Mouse (Mus musculus): ENCODE measurements at regions not wholly inside any gene's neighbourhood (a gene's known extent, or its start where the extent isn't known, plus 50 kb on each side); places are given as distances from the start of the nearest gene placed in this dataset.
A peak's percentile ranks its signal among the peaks of the same experiment; 100 is the strongest.

DNA sequence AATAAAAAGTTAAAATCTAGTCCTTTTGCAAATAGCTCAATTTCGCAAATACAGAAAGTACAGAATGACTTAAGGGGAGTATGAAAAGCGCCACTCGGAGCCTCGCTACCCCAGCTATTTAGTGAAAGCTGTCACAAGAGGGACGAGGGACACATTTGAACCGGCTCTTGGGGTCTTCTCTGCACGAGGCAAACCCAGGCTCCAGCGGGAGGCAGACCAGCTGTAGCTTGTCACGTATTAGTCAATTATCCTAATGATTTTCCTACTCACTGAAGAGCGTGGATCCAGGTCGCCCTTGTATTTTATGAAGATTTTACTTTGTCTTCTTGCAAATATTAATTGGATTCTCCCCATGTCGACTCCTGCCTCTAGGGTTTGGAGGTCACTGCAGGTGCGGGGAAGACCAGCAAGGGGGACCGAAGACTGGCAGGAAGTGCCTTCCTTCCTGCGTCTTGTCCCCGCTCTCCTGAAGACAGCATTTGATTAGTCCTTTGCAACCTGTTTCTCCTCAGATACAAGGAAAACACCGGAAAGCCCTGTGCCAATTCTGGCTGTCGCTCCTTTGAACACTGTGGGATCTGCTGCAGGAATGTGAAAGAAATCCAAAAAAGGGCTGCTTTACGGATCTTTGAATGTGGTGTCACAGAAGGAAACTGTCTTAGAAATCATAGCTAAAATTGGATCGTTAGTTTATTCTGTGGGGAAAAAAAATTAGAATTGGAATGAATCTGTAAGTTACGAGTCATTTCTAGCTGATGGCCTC, 209.1 kb downstream of the Etnk1 start:
- no peak overlapping the region for H3K4me3 ChIP-seq
- no peak overlapping the region for H3K27ac ChIP-seq
- H3K9me3 ChIP-seq, result no peaks in the 10 kb centered on the region
- 0 out of 2 replicates have a peak, but pooled peaks cover 5% of the 10 kb centered on the region for H3K27me3 ChIP-seq
- H3K9ac ChIP-seq, result no peak overlapping the region
- no peak for ATAC-seq (ENCODE audit: low FRiP score, low read depth)
- H3K4me1 ChIP-seq, result peaks cover 5% of the 10 kb centered on the region; the same call in 1 of the 2 replicates
- WGBS, result 83% methylated on average over 21 of the region's 21 CpGs
- H3K36me3 ChIP-seq, result no peaks in the 10 kb centered on the region
- no peak overlapping the region for H3K4me2 ChIP-seq (replicated peaks)

DNA sequence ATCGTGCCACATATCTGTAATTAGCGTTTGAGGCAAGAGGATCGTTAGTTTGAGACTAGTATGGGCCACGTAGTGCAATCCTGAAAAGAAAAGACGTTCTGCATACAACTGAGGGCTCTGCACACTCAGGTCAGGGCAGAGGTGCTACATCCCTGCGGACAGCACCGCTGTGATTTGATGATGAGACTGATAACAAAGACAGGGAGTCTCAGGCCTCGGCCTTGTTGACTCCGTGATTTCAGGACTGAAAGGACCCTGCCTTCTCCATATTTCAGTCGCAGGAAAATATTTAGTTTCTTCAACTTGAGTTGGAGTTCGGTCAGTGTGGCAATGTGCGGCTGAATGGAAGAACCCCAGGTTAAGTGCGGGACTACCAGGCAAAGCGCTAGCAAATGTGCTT, 210.1 kb downstream of the Etnk1 start:
- H3K36me3 ChIP-seq, result no peaks in the 10 kb centered on the region
- H3K9ac ChIP-seq, result no peak overlapping the region
- 0 out of 2 replicates have a peak, but pooled peaks cover 5% of the 10 kb centered on the region for H3K27me3 ChIP-seq
- 89% methylated on average over 14 of the region's 14 CpGs for WGBS
- no peak overlapping the region for H3K4me3 ChIP-seq
- peaks cover 5% of the 10 kb centered on the region; the same call in 1 of the 2 replicates for H3K4me1 ChIP-seq
- no peak overlapping the region for H3K4me2 ChIP-seq (replicated peaks)
- ATAC-seq (ENCODE audit: low FRiP score, low read depth), result no peak
- no peaks in the 10 kb centered on the region for H3K9me3 ChIP-seq
- H3K27ac ChIP-seq, result no peak overlapping the region

DNA sequence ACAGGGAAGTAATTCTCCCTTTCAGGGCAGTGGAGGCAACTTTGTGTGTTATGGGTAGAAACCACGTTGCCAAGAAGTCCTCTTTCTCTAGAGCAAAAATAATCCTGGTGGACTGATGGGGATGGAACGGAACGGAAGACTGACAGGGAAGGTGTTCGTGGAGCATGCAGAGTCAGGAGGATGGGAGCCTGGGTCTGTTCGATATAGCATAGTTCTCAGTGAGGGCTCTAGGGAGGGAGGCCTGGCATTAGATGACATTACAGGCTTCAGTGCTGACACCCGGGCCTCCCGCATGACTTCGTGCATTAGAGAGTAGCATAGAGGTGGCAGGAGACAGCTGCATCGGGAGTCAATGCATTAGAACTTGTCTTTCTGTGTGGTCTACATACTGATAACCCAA, 211.1 kb downstream of the Etnk1 start:
- peak overlapping the region; percentile 67 for H3K27ac ChIP-seq
- 90% methylated on average over 9 of the region's 9 CpGs for WGBS
- H3K9me3 ChIP-seq, result no peaks in the 10 kb centered on the region
- ATAC-seq (ENCODE audit: low FRiP score, low read depth), result no peak
- H3K9ac ChIP-seq, result no peak overlapping the region
- no peak overlapping the region for H3K4me3 ChIP-seq
- 0 out of 2 replicates have a peak, but pooled peaks cover 5% of the 10 kb centered on the region for H3K27me3 ChIP-seq
- no peaks in the 10 kb centered on the region for H3K36me3 ChIP-seq
- H3K4me2 ChIP-seq (replicated peaks), result no peak overlapping the region
- H3K4me1 ChIP-seq, result peaks cover 5% of the 10 kb centered on the region; the same call in 1 of the 2 replicates

DNA sequence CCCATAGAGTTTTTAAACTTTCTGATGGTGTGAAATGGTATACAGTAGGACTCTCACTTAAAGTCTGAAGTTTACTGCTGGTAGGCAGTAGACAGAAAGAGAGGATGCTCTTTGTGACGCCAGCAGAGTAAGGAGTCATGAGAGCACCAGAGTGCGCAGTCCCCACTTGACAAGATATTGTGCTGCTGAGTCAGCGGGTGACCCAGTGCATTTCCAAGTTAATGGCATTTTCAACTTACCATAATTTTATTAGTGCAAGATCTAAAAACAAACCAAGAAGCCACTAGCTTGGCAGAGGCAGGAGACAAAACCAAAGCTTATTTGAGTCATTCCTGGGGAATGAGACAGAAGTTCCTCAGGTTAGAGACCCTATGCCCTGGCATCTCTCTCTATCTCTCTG, 213.5 kb downstream of the Etnk1 start:
- Histone ChIP-seq H3K27me3 (no peaks in the 10 kb centered on the region), H3K9ac (no peak overlapping the region), H3K9me3 (no peaks in the 10 kb centered on the region), H3K36me3 (no peaks in the 10 kb centered on the region), H3K4me2 (replicated peaks) (no peak overlapping the region), H3K4me1 (no peaks in the 10 kb centered on the region; the same call in 1 of the 2 replicates), H3K27ac (no peak overlapping the region), H3K4me3 (no peak overlapping the region)
- ATAC-seq (ENCODE audit: low FRiP score, low read depth), result no peak
- WGBS, result 96% methylated on average over 3 of the region's 3 CpGs

DNA sequence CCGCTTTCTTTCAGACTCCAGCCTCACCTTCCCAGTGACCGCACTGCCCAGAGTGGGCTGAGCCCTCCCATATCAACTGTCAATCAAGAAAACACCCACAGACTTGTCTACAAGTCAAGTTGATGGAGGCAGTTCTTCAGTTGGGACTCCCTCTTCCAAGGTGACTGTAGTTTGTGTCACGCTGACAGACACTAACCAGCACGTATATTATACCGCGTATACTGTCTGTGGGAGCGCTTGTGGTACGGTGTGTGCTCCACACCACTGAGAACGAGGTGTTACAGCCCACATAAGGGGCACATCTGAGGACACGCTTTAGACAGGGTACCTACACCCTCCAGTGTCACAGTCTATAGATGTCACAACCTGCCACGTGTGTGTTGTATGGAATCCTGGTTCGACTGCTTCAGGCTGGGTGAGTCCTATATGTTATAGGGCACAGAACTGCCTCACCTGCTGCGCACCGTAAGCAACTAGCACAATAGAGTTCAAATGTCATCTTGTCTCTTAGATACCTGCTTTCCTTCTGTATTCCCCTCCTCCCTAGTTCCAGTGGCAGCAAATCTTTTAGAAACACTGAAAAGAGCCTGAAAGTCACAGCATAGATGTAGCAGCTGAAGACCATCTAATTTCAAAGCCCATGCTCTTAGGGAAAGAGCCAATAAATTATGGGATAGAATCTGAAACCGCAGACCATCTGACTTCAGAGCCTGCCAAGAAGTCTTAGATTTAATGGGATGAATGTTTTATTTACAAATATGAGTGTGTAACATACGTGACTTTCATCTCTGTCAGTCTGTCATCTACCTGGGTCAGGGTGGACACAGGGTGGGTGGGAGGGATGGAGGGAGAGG, 219.8 kb downstream of the Etnk1 start:
- no peaks in the 10 kb centered on the region for H3K4me1 ChIP-seq

DNA sequence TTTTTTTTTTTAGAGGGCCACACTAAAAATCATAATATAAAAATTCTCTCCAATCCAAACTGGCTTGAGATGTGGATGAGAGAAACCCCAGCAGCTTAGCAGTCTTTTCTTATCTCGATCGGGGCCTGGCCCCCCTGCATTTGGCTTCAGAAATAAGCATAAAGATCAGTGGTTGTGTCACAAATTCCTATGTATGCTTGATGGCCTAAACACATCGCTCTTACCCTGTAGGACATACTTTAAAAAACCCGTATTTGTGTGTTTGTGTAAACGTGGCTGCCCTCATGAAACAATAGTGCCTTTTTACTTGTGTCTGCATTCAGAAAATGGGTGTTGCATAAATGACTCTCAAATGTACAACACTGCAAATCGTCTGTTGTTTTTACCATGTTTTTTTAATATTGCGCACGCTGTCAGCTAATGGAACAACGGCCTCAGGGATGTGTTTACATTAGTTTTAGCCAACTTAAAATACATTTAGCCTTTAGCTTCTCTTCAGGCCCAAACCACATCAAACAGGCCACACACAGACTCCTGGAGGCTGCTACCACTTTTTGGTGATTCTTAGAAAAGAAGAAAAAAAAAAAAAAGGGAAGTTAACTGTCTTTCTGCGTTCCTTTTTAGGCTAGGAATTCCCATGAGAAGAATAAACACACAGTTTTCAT, 226.7 kb downstream of the Etnk1 start:
- ATAC-seq (ENCODE audit: low FRiP score, low read depth), result no peak
- peaks cover 10% of the 10 kb centered on the region for H3K4me1 ChIP-seq
- H3K4me3 ChIP-seq, result no peak overlapping the region
- 52% methylated on average over 10 of the region's 10 CpGs for WGBS
- no peak overlapping the region for H3K27ac ChIP-seq
- H3K4me2 ChIP-seq (replicated peaks), result no peak overlapping the region
- H3K36me3 ChIP-seq, result no peaks in the 10 kb centered on the region
- H3K27me3 ChIP-seq, result no peaks in the 10 kb centered on the region
- H3K9me3 ChIP-seq, result no peaks in the 10 kb centered on the region
- H3K9ac ChIP-seq, result no peak overlapping the region

More for the DNA sequence above, 219.8 kb downstream of the Etnk1 start:
- Histone ChIP-seq H3K9me3 (no peaks in the 10 kb centered on the region), H3K27me3 (no peaks in the 10 kb centered on the region), H3K4me2 (replicated peaks) (no peak overlapping the region), H3K36me3 (no peaks in the 10 kb centered on the region), H3K27ac (no peak overlapping the region), H3K9ac (no peak overlapping the region), H3K4me3 (no peak overlapping the region)
- 91% methylated on average over 16 of the region's 16 CpGs for WGBS
- no peak for ATAC-seq (ENCODE audit: low FRiP score, low read depth)

DNA sequence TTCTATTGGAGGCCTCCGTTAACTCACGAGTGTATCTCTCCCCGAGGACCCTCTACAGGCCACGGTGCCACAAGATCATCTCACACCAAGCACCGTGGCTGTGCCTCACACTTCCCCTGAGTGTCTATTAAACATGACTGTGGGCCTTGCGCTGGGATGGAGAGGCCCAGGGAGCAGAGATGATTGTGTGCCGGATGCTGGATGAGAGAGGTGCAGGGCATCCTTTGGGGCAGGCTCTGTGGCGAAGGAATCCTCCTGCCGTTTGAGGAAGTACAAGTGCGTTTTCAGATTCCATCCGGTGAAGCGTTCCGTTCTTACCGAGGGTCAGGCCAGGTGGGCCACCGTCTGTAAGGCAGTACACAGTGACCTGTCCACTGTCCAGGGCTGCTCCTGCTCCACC, 227.4 kb downstream of the Etnk1 start:
- Histone ChIP-seq H3K4me3 (no peak overlapping the region), H3K36me3 (no peaks in the 10 kb centered on the region), H3K27ac (no peak overlapping the region), H3K27me3 (no peaks in the 10 kb centered on the region), H3K4me2 (replicated peaks) (no peak overlapping the region), H3K9ac (no peak overlapping the region), H3K4me1 (peaks cover 10% of the 10 kb centered on the region), H3K9me3 (no peaks in the 10 kb centered on the region)
- 81% methylated on average over 15 of the region's 15 CpGs for WGBS
- no peak for ATAC-seq (ENCODE audit: low FRiP score, low read depth)

DNA sequence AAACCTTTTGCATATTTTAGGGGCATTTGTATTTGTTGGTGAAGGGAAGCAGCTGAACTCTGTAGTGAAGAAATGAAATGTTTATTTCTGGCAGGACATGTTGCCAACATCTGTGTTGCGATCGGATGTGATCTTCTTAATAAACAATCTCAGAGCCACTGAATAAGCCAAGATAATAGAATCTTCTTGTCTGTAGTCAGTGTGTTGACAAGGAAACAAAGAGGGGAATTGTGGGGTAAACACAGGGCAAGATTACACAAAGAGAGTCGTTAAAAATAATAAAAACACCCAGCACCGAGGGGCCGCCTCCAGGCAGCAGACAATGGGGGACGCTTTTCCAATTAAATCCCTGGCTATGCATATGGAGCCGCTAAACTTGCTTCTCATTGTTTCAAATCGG, 234.4 kb downstream of the Etnk1 start:
- Histone ChIP-seq H3K27ac (no peak overlapping the region), H3K9ac (no peak overlapping the region), H3K4me1 (0 out of 2 replicates have a peak, but pooled peaks cover 3% of the 10 kb centered on the region), H3K27me3 (no peaks in the 10 kb centered on the region), H3K36me3 (no peaks in the 10 kb centered on the region), H3K4me3 (no peak overlapping the region), H3K4me2 (replicated peaks) (no peak overlapping the region), H3K9me3 (no peaks in the 10 kb centered on the region)
- ATAC-seq (ENCODE audit: low FRiP score, low read depth), result no peak
- 49% methylated on average over 8 of the region's 8 CpGs for WGBS

DNA sequence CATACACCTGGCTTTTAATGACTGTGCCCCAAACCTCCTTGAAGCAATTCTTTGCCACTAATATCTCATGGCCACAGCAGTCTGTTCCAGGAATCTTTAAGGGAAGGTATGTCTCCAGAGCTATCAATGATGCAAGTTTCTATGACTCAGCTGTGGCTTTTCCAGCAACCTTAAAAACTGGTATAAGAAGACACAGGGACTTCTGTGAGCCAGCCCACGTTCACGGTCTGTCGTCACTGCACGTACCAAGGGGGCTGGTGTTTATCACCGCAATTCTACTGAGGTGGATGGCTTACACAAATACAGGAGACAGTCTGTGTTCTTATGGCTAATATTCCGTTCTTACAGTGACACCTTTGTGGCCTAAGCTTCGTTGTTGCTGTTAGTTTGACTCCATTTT, 234.9 kb downstream of the Etnk1 start:
- H3K4me3 ChIP-seq, result no peak overlapping the region
- no peaks in the 10 kb centered on the region for H3K9me3 ChIP-seq
- no peak overlapping the region for H3K27ac ChIP-seq
- no peaks in the 10 kb centered on the region for H3K36me3 ChIP-seq
- no peak for ATAC-seq (ENCODE audit: low FRiP score, low read depth)
- no peak overlapping the region for H3K4me2 ChIP-seq (replicated peaks)
- H3K9ac ChIP-seq, result no peak overlapping the region
- 76% methylated on average over 7 of the region's 7 CpGs for WGBS
- no peaks in the 10 kb centered on the region for H3K27me3 ChIP-seq
- H3K4me1 ChIP-seq, result 0 out of 2 replicates have a peak, but pooled peaks cover 3% of the 10 kb centered on the region

DNA sequence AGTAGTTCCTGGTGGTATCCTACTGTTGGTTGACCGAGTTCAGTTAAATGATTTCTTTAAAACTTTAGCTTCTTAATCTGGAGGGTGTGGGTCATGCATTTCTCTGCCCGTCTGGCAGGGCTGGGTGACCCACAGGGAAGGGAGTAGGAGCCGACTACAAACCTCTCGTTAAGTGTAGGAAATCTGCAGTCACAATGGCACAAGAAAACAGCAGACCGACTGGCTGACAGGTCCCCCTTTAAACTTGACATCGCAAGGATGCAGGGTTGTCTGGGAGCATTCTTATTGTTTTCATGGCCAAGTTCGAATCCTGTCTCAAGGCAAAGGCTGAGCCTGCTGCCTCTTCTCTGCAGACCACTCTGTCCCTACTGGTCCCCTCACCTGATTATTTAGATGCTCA, 235.7 kb downstream of the Etnk1 start:
- Histone ChIP-seq H3K4me1 (0 out of 2 replicates have a peak, but pooled peaks cover 3% of the 10 kb centered on the region), H3K36me3 (no peaks in the 10 kb centered on the region), H3K4me2 (replicated peaks) (no peak overlapping the region), H3K27me3 (no peaks in the 10 kb centered on the region), H3K27ac (no peak overlapping the region), H3K4me3 (no peak overlapping the region), H3K9me3 (no peaks in the 10 kb centered on the region), H3K9ac (no peak overlapping the region)
- WGBS, result 67% methylated on average over 7 of the region's 7 CpGs
- ATAC-seq (ENCODE audit: low FRiP score, low read depth), result no peak

DNA sequence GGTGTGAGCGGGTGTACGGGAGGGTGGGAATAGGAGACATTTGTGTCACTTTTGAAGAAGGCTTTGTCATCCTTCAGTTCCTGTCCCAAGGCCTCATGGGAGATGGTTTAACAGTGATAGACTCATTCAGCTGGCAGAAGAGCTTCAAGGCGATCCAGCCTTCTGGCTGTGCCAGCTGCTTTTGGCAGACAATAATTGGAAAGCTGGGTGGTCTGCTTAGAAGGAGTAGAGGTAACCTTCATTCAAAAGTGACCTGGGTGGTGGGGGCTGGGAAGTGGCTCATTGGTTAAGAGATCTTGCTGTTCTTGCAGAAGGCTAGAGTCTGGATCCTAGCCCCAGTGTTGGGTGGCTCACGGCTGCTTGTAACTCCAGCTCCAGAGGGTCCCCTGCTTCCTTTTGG, 237.5 kb downstream of the Etnk1 start:
- 82% methylated on average over 4 of the region's 4 CpGs for WGBS
- Histone ChIP-seq H3K4me3 (no peak overlapping the region), H3K27ac (no peak overlapping the region), H3K36me3 (no peaks in the 10 kb centered on the region), H3K4me2 (replicated peaks) (no peak overlapping the region), H3K9me3 (no peaks in the 10 kb centered on the region), H3K9ac (no peak overlapping the region), H3K27me3 (no peaks in the 10 kb centered on the region), H3K4me1 (0 out of 2 replicates have a peak, but pooled peaks cover 3% of the 10 kb centered on the region)
- no peak for ATAC-seq (ENCODE audit: low FRiP score, low read depth)

DNA sequence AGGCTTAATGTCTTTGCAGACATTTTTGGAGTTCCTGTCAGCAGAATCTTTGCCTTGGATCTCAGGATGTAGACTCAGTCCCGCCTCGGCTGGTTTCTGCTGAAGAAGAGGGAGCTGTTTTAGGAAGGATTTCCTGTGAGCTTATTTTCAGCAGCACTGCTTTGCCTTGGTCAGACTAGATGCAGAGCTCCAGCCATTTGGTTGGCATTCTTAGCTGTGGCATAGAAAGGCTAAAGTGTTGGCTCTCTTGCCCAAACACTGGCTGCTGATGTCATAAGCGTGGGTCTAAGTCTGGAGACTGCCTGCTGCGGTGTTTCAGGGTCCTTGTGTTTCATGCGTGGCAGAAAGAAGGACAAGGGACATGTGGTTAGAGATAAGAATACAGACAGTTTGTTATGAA, 245.0 kb downstream of the Etnk1 start:
- no peak for ATAC-seq (ENCODE audit: low FRiP score, low read depth)

More for the DNA sequence above, 245.0 kb downstream of the Etnk1 start:
- Histone ChIP-seq H3K27ac (no peak overlapping the region), H3K9me3 (no peaks in the 10 kb centered on the region), H3K4me2 (replicated peaks) (no peak overlapping the region), H3K27me3 (no peaks in the 10 kb centered on the region), H3K4me3 (no peak overlapping the region), H3K4me1 (no peaks in the 10 kb centered on the region), H3K9ac (no peak overlapping the region), H3K36me3 (no peaks in the 10 kb centered on the region)
- WGBS, result 89% methylated on average over 5 of the region's 5 CpGs
